Mouse (Mus musculus): ENCODE data around the gene 2310030G06Rik.

The 2310030G06Rik gene

DNA sequence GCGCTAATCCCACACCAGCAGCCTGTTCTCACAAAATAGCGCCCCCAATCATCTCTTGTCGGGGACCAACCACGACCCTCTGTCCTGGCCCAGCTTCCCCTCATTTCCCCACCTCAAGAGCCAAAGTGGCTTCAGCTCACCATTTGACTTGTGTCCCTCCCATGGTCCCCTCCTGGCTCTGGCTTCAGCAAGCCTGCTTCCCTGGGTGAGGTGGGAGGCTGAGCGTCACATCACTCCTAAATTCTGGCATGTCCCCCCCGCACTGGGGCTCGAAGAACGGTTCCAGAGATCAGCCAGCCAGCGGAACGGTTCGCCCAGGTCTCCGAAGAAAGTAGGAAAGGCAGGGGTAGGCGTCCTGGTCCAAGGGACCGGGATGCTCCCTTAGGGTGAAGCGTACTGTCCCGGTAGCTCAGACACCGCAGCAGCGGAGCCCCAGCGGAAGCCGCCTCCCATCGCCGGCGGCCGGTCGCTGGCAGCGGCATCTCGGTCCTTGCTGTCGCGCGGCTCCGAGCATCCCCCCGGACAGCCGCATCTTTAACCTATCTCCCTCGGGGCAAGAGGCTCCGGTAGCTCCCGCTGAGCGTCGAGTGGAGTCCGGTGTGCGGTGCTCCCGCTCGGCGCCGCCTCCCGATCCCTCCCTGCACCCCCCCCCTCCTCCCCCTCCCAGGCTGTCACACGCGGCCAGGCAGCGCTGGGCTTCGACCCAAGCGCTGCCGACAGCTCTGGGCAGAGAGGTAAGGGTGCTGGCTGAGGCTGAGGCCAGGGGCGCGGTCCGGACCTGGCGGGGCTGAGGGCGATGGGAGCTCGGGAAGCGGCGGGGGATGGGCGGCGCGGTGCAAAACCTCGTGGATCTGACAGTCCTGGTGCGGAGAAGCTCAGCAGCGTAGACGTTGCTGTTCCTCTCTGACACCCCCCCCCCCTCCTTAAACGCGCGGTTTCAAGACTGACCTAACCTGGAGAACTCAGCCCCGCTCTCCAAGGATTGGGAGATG, 47.6 kb downstream of the 2310030G06Rik start:
- DNase-seq, result peak; percentile 50

DNA sequence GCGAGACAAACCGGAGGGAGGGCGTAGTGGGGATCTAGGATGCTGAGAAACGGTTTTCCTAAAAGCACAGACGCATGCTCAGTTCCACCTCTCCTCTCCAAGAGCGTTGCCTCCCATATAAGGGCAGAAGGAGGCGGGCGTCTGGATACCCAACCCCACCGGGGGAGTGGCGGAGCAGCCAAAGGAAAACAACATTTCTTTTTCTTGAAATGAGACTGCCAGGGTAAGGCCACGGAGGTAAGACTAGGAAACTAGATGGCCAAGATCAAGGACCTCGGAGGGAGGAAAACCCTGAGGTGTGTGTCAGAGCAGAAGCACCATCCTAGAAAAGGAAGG, 48.7 kb downstream of the 2310030G06Rik start:
- peak; percentile 72 for DNase-seq

DNA sequence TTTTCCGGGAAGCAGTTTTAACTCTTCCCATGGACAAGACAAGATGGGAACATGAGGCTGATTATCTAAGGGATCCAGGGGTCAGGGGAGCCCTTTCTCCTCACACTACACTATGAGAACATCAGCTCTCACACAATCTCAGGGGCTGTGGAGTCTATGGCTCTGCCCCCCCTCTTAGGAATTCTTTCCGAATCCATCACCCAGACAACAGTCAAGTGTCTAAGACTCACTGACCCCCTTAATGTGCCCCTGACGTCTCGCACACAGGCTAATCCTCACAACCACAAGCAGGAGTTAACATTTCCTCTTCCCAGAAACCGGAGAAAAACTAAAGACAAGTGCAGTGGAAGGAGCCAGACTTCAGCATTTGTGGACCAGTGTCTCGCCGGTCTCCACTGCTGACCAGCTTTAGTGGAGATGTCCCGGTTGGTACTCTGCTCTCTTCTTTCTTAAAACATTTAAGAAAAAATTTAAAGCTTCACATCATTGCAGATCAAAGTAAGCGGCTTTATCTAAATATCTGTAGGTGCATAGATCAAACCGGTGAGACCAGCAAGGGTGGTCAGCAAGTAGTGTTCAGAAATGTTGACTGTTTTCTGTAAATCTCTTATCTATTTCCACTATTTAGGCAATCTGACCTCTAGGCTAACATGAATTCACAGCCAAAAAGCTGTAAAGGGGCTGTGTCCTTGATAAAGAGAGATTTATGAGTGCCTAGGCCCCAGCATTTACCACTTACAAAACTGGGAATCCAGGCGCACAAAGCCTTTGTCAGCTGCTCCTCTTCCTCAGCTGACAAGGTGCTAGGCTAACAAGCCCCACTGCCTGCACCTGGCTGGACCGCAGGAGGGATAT, 49.3 kb downstream of the 2310030G06Rik start:
- no peak for DNase-seq

DNA sequence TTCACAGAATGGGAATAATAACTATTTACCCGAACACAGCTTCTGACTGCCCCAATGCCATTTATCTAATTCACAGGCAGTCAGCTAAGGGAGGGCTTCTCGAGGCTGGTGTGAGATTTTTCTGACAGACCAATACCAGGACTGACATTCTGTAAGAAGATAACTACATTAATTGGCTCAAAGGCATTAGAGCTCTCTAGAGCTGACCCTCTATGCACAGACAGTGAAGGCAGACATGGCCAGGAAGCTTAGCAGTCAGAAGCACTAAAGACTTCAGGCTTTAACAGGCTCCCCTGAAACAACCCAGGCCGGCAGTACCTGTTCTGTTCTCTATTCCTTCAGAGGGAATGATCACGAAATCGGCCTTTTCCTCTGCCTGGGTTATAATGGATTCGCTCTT, 51.2 kb downstream of the 2310030G06Rik start:
- no peak for DNase-seq

DNA sequence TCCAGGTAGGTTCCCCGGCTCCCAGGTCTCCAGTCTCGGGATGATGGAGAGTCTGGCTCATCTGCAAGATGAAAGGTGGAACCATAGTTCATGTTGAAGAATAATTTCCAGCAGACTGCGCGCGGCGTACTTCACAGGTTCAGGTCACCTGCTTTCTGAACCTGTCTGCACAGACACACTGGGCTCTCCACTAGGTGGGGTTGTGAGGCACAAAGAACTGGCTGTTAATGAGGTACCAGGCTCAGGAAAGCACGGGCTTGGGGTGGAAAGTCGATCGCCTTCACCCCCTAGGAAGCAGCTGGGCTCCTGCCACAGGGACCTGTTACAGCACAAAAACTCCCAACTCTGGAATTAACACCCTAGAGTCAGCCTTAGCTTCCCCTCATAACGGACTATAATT, 52.7 kb downstream of the 2310030G06Rik start:
- peak; percentile 79 for DNase-seq

DNA sequence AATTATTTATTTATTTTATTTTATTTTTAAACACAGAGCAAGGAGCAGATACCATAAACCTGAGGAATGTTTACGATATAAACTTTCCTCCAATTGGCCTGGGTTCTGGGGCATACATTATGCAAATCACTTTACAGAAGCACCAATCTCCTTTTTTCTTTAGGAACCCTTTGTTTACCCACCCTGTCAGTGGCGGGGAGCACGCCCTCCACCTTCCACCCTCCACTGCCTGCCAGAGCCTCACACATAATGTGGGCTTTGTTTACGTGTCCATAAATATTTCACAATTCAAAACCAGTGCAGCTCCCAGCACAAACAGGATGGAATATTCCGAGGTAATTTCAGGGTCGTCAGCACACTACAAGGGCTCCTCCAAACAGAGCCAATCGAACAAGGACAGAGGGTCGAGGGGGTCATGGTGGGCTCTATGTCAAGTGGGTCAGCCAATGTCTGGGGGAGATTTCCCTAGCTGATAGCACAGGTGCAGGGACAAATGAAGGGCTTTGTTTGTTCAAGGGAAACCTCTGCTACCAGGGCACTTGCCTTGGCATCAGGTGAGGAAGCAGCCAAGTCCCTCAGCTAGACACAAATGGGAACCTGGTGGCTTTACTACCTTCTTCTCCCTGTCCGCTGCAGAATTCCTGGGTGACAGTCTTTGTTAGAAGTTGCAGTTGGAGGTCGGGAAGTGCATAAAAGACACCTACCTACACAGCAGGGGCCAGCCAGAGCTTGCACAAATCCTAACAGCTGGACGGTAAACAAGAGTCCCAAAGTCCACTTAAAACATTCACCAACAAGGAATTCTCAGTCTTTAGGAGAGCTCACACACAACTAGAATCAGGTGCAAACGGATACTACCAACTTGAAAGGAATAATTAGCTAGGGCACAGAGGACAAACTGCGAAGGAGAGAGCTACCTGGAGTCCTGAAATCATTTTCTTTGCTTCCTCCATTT, 53.4 kb downstream of the 2310030G06Rik start:
- DNase-seq, result peak; percentile 45

Data from kidney, adult 18-20 months (tissue).